Mouse (Mus musculus) embryo, embryonic 10.5 days (tissue): Measurements from ENCODE around the gene Nrxn3.

Experiments used
- DNase-seq: peaks from one replicate; pipeline ENCODE4 v3.0.0-alpha.2; 2015; ENCODE audit warnings: low spot score

The Nrxn3 gene

DNA sequence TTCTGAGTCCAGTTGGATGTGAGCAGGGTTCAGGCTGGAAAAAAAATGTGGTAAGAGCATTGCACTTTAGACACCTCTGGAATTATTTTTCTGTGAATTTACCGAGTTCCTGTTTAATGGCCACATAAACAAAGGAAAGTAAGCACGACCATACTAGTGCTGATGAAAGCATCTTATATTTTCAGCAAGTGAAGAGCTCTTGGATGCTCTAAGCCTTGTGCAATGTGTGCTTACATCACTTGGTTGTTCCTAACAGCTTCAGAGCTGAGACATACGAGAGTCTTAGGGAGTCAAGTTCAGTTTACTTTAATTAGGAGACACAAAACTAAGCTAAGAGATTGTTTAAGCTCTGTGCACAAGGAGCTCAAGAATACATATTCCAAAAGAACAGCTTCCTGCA, 1231.0 kb downstream of the Nrxn3 start:
- no peak for DNase-seq

GRCm38 (mm10) chr12:89954441-89955070, 1231.9 kb downstream of the Nrxn3 start:
- no peak for DNase-seq

GRCm38 (mm10) chr12:89963073-89963472, 1240.4 kb downstream of the Nrxn3 start:
- DNase-seq = no peak

DNA sequence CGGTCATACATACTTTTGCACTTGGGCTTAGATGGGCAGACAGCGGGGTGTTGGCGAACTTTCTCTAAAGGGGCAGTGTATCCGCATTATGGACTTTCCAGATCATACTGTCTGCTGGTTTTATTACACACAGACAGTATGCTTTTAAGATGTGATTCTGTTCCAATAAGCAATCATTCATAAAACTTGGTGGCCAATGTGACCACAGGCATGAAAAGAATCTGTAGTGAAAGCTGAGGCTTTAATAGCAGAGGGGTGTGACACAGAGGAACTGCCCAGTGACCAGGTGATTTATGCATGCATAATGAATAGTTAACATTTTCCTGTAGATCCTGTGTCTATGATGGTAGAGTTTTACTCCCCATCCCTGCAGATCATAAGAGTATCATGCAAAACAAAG, 1254.0 kb downstream of the Nrxn3 start:
- no peak for DNase-seq

DNA sequence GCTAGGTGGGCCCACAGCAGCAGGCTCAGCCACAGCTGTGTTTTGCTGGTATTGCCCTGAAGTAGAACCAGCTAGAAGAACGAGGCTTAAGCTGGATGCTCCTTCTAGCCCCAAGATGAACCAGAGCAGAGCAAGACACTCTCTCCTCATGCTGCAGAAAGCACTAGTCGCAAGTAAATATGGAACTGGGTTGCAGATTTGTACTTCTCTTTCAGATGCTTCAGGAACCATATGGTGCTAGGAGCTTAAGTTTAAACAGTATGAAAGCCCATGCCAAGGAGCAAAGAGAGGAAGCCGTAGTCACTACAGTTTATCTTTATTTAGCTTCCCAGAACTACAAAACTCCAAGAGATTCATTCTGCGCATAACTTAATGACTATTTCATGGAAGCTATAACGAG, 1254.8 kb downstream of the Nrxn3 start:
- no peak for DNase-seq

GRCm38 (mm10) chr12:89979190-89979589, 1256.5 kb downstream of the Nrxn3 start:
- no peak for DNase-seq

DNA sequence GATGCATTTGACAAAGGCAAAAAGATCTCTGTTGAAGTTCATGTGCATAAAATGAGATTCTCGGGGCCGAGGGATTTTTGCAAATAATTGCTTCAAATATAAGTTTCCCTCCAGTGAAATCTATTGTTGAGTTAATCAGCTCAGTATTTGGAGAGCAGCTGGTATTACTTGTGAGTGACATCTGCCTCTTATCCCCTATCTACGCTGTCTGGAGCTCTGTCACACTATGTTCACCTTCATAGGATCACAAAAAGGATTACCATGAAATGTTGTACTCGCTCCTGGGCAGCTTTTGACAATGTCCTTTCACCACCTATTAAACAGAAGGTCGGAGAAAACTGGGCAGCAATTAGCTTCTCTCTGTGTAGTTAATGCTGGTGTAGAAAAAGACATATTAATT, 1259.8 kb downstream of the Nrxn3 start:
- DNase-seq = no peak

- no peak for DNase-seq
Observed at GRCm38 (mm10) chr12:89983399-89983798, 1260.7 kb downstream of the Nrxn3 start.

DNA sequence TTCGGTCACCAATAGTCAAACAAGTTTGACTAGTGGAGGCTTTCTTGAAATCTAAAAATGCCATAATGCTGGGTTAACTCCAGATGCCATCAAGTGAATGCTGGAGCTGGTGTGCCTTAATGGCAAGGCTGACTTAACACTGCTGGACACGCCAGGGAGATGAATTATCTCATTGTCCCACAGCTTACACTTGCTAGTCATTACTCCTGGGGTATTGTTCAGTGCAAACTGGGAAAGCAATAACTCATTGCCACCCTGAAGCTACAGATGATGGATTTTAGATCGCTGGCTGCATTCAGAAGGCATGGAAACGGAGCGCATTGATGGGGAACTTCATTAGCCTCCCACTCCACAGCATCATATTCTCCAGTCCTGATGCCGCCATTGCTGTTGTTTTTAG, 1263.5 kb downstream of the Nrxn3 start:
- peak; percentile 18 for DNase-seq

GRCm38 (mm10) chr12:89993273-89993672, 1270.6 kb downstream of the Nrxn3 start:
- no peak for DNase-seq

GRCm38 (mm10) chr12:89995392-89995791, 1272.7 kb downstream of the Nrxn3 start:
- DNase-seq = no peak

- no peak for DNase-seq
Observed at GRCm38 (mm10) chr12:90010280-90010679, 1287.6 kb downstream of the Nrxn3 start.

GRCm38 (mm10) chr12:90013958-90014357, 1291.3 kb downstream of the Nrxn3 start:
- DNase-seq = no peak

- peak; percentile 33 for DNase-seq
Observed at GRCm38 (mm10) chr12:90027023-90027422, 1304.3 kb downstream of the Nrxn3 start.

DNA sequence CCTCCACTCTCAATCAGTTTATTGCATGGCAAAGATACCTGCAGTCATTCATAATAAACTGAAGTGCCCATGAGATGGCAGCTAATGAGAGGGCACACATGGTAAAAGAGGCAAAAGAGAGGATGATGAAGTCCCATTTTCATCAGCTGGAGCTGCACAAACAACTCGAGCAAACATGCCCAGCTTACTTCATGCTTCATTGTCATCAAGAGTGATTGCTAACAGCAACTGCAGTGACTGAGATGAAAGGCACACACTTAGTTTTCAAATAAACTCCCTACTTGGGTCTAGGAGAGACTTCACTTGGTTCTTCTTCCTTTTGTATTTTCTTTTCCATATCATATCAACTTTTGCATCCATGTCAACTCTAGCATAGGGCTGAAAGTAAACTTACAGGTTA, 1318.4 kb downstream of the Nrxn3 start:
- DNase-seq = no peak

DNA sequence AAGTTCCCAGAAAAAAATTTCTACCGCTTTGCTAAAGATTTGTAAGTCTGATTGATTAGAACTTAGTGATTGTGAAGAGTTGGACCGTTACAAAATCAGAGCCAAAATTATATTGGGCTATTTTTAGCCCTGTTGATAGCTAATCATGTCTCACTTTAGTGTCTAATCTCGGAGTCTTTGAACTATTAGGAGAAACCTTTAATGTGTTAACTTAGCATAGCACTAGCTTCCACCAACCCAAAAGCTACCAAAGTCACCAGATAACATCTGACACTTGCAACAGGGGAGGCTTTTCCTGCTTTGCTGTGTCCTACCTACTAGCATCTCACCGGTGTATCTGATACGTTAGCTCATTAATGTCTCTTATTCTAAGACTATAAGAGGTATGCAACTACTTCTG, 1333.6 kb downstream of the Nrxn3 start:
- DNase-seq = no peak

GRCm38 (mm10) chr12:90059786-90060185, 1337.1 kb downstream of the Nrxn3 start:
- no peak for DNase-seq

- no peak for DNase-seq
Observed at GRCm38 (mm10) chr12:90061312-90061711, 1338.6 kb downstream of the Nrxn3 start.

DNA sequence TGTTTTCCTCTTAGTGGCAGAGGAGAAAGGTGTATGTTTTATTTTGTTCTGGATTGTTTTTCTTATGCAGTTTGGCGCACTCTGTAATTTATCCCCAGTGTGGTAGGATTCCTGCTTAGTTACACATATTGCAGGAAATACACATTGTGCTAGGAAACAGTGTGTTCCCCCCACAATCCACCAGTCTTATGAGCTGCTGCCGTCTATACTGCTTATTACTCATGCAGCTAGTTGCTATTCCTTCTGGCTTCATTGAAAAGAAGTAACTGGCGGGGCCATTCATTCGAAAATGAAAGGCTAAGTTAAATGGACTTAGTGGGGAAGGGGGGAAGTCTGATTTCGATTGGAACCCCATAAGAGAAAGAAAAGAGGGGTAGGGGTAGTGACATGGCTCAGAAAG, 1339.5 kb downstream of the Nrxn3 start:
- DNase-seq = no peak

GRCm38 (mm10) chr12:90063443-90063842, 1340.8 kb downstream of the Nrxn3 start:
- DNase-seq = no peak

DNA sequence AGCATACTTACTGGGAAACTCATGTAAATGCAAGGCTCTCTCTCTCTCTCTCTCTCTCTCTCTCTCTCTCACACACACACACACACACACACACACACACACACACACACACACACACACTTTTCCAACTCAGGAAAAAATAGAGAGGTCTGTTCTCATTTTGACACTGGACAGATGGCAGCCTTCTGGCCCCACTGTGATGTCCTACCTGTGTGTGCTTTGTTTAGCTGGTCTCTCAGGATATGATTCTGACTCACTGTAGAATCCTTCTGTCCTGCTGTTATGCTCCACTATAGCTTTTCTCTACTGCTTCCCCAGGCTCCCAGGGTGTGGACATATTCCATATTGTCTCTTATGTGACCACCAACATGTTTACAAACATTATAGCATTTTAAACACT, 1363.2 kb downstream of the Nrxn3 start:
- no peak for DNase-seq

DNA sequence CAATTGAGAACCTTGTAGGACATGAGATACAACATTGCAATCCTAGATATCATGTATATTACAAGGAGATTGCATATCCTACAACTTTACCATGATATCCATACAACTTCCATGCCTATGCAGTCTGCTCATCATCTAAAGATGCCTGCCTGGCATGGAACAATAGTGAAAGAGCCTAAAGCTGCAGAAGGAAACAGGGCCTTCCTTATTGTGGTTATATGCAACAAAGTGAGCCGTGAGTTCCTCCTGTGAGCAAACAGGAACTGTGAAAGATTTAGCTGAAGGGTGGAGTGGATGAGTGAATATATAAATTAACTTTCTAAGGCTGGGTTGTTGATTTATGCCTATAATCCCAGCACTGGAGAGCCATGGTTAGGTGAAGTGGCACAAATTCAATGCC, 1373.1 kb downstream of the Nrxn3 start:
- DNase-seq = no peak

- DNase-seq = no peak
Observed at GRCm38 (mm10) chr12:90113351-90113791, 1390.7 kb downstream of the Nrxn3 start.
